Mouse (Mus musculus): Measurements from ENCODE around the gene Stag2.

DNA sequence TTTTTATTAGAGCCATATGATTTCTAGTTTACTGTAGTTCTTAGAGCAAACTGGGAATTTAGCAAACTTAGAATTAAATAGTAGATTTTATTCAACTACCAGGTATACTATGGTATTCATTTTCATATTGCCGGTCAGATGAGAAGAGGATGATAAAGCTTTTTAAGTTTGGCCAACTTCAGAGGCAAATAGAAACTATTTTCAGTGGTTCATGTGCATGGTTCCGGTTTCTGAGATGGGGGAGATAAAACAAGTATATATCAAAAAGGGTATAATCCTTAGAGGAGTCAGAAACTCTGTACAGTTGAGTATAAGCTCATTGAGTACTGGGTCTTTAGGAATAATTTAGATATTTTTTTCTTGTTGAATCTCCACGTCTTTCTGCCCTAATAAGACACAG is 45.5 kb downstream of the Stag2 start:
- TF ChIP-seq POLR2A (IDR thresholded peaks at IDR 0.05; ENCODE audit: low read depth, low read length), result no peak
- TF ChIP-seq CTCF (IDR thresholded peaks at IDR 0.05; ENCODE audit: borderline replicate concordance, insufficient read depth, low read length), result no peak

All from embryonic fibroblast, embryonic 13.5 days (primary cell).